In genomic region chr2:18231143-18231542, GRCm38 (mm10) we compare ENCODE assay signal across 17 mouse cellular contexts.
"Had no signal": no experiment of that assay in that cellular context is flagged by ENCODE, and none has a peak within 500 bp of the region (broad histone marks: within the 10 kb centered on the region; RNA-seq: fewer than 3 reads in every experiment).

No protein-coding gene starts in this region.

- ATAC-seq: lung, postnatal 0 days; midbrain, embryonic 13.5 days; midbrain, embryonic 15.5 days had no signal

- H3K27ac ChIP-seq: lung, embryonic 15.5 days; macrophage; midbrain, embryonic 13.5 days; midbrain, embryonic 15.5 days; neural tube, embryonic 12.5 days had no signal

- H3K27me3 ChIP-seq: lung, embryonic 15.5 days; megakaryocyte, embryonic 14.5 days; midbrain, embryonic 13.5 days; midbrain, embryonic 15.5 days; neural tube, embryonic 12.5 days had no signal

- H3K4me3 ChIP-seq: lung, embryonic 15.5 days; megakaryocyte, embryonic 14.5 days; midbrain, embryonic 13.5 days; midbrain, embryonic 15.5 days; neural tube, embryonic 12.5 days had no signal

- H3K9ac ChIP-seq: lung, embryonic 15.5 days; midbrain, embryonic 13.5 days; midbrain, embryonic 15.5 days; neural tube, embryonic 12.5 days had no signal

- H3K36me3 ChIP-seq: lung, embryonic 15.5 days; midbrain, embryonic 13.5 days; midbrain, embryonic 15.5 days; neural tube, embryonic 12.5 days had no signal

- H3K4me2 ChIP-seq: lung, embryonic 15.5 days; midbrain, embryonic 11.5 days; midbrain, embryonic 13.5 days; midbrain, embryonic 15.5 days; neural tube, embryonic 12.5 days had no signal

- H3K4me1 ChIP-seq: lung, embryonic 15.5 days had no signal

- H3K9me3 ChIP-seq: lung, embryonic 15.5 days; megakaryocyte, embryonic 14.5 days; midbrain, embryonic 13.5 days; midbrain, embryonic 15.5 days; neural tube, embryonic 12.5 days had no signal

- DNase-seq: lung, adult 2 months; lung, postnatal 14 days; lung, postnatal 36 days; right cerebral cortex, postnatal 14 days; right cerebral cortex, postnatal 4 days; spleen, adult 18-20 months; thymus, adult 18-20 months; thymus, postnatal 14 days; thymus, postnatal 36 days had no signal
